Mouse (Mus musculus) midbrain, embryonic 10.5 days (tissue): Measurements from ENCODE around the gene Cebpa. TPM values are rescaled to one million over a fixed set of nuclear protein-coding genes. Genes with fewer than 3 reads are reported as not detected.

Experiments
- DNase-seq: peaks from one replicate; pipeline ENCODE4 v3.0.0-alpha.2; 2017; ENCODE audit warnings: low spot score
- H3K27ac ChIP-seq: fragments of 300-500 bp; sonication (generic); replicated peaks from 2 replicates; pipeline ENCODE4 v1.5.1; 2016; ENCODE audit warnings: mild to moderate bottlenecking
- H3K27me3 ChIP-seq: fragments of 300-500 bp; sonication (generic); 2 replicates; pipeline ENCODE4 v1.6.1; 2016; ENCODE audit warnings: low read depth, mild to moderate bottlenecking; ENCODE audit not compliant: poor library complexity, severe bottlenecking
- H3K36me3 ChIP-seq: fragments of 300-500 bp; sonication (generic); 2 replicates; pipeline ENCODE4 v1.6.1; 2016; ENCODE audit warnings: mild to moderate bottlenecking, moderate library complexity
- H3K4me1 ChIP-seq: fragments of 300-500 bp; sonication (generic); 2 replicates; pipeline ENCODE4 v1.6.1; 2016
- H3K4me3 ChIP-seq: fragments of 300-500 bp; sonication (generic); 2 replicates; pipeline ENCODE4 v1.5.1; 2016; ENCODE audit warnings: mild to moderate bottlenecking, moderate library complexity
- H3K9me3 ChIP-seq: fragments of 300-500 bp; sonication (generic); replicated peaks from 2 replicates; pipeline ENCODE4 v1.6.1; 2016; ENCODE audit warnings: mild to moderate bottlenecking
- WGBS: fragments of 180-500 bp; shearing (Covaris S2); methylation state at CpG from one replicate; pipeline ENCODE4 v1.1.7; 2016; 5-methylcytosine and 5-hydroxymethylcytosine counted together
- polyA plus RNA-seq: library from polyadenylated mRNA; unstranded; fragments of >200 nt; fragmentation: Nextera tagmentation; extraction: Ambion mirVana; gene quantifications from 2 replicates; pipeline ENCODE4 v1.2.1, GENCODE M21; 2016

Gene Cebpa
- polyA plus RNA-seq, result 0.35 and 0.38 TPM in 2 replicates

GRCm38 (mm10) chr7:35118841-35119413 is at the start of gene Cebpa:
Gene Cebpa, plus strand, starts transcription at chr7:35119293.
- under 1% methylated on average over 50 of the region's 50 CpGs for WGBS
- no peaks in the 10 kb centered on the region for H3K9me3 ChIP-seq
- peak; percentile 94 for DNase-seq
- H3K36me3 ChIP-seq, result no peaks in the 10 kb centered on the region
- peak within 1 kb of the TSS; percentile 79 for H3K27ac ChIP-seq
- H3K4me1 ChIP-seq, result peaks cover 47% of the 10 kb centered on the region
- peaks cover 93% of the 10 kb centered on the region for H3K27me3 ChIP-seq
- H3K4me3 ChIP-seq, result peak within 1 kb of the TSS; percentile 67

- H3K9me3 ChIP-seq, result no peaks in the 10 kb centered on the region
- DNase-seq, result no peak
- no peak overlapping the region for H3K4me3 ChIP-seq
- WGBS, result 60% methylated on average over 5 of the region's 5 CpGs
- 0 out of 2 replicates have a peak, but pooled peaks cover 9% of the 10 kb centered on the region for H3K4me1 ChIP-seq
- H3K27me3 ChIP-seq, result no peaks in the 10 kb centered on the region
- H3K27ac ChIP-seq, result no peak overlapping the region
- no peaks in the 10 kb centered on the region for H3K36me3 ChIP-seq
Observed at GRCm38 (mm10) chr7:35076645-35077044, 42.4 kb upstream of the Cebpa start.

- no peak overlapping the region for H3K4me3 ChIP-seq
- 47% methylated on average over 10 of the region's 10 CpGs for WGBS
Observed at GRCm38 (mm10) chr7:35080843-35081338, 38.2 kb upstream of the Cebpa start.

GRCm38 (mm10) chr7:35081406-35082104 is 37.5 kb upstream of the Cebpa start:
- WGBS, result 70% methylated on average over 9 of the region's 9 CpGs
- Histone ChIP-seq H3K27me3 (0 out of 2 replicates have a peak, but pooled peaks cover 11% of the 10 kb centered on the region), H3K36me3 (no peaks in the 10 kb centered on the region), H3K4me1 (peaks cover 18% of the 10 kb centered on the region), H3K9me3 (no peaks in the 10 kb centered on the region), H3K27ac (no peak overlapping the region), H3K4me3 (no peak overlapping the region)
- no peak for DNase-seq

More at GRCm38 (mm10) chr7:35080843-35081338, 38.2 kb upstream of the Cebpa start:
- Histone ChIP-seq H3K27ac (no peak overlapping the region), H3K36me3 (no peaks in the 10 kb centered on the region), H3K27me3 (0 out of 2 replicates have a peak, but pooled peaks cover 9% of the 10 kb centered on the region), H3K9me3 (no peaks in the 10 kb centered on the region), H3K4me1 (peaks cover 11% of the 10 kb centered on the region; the same call in 1 of the 2 replicates)
- no peak for DNase-seq

- H3K36me3 ChIP-seq, result no peaks in the 10 kb centered on the region
- H3K4me1 ChIP-seq, result peaks cover 27% of the 10 kb centered on the region
- DNase-seq, result no peak
- 81% methylated on average over 12 of the region's 12 CpGs for WGBS
- H3K4me3 ChIP-seq, result no peak overlapping the region
- no peaks in the 10 kb centered on the region for H3K9me3 ChIP-seq
- H3K27ac ChIP-seq, result no peak overlapping the region
- 0 out of 2 replicates have a peak, but pooled peaks cover 11% of the 10 kb centered on the region for H3K27me3 ChIP-seq
Observed at GRCm38 (mm10) chr7:35084565-35085360, 34.3 kb upstream of the Cebpa start.

- Histone ChIP-seq H3K36me3 (no peaks in the 10 kb centered on the region), H3K4me3 (peak overlapping the region; percentile 45), H3K27ac (no peak overlapping the region), H3K4me1 (peaks cover 19% of the 10 kb centered on the region), H3K27me3 (0 out of 2 replicates have a peak, but pooled peaks cover 11% of the 10 kb centered on the region), H3K9me3 (no peaks in the 10 kb centered on the region)
- DNase-seq, result peak; percentile 58
- WGBS, result 1% methylated on average over 21 of the region's 21 CpGs
Observed at GRCm38 (mm10) chr7:35086271-35086861, 32.7 kb upstream of the Cebpa start.

- Histone ChIP-seq H3K4me3 (no peak overlapping the region), H3K9me3 (no peaks in the 10 kb centered on the region), H3K27me3 (0 out of 2 replicates have a peak, but pooled peaks cover 5% of the 10 kb centered on the region), H3K4me1 (peaks cover 20% of the 10 kb centered on the region), H3K27ac (no peak overlapping the region), H3K36me3 (no peaks in the 10 kb centered on the region)
- no peak for DNase-seq
- 80% methylated on average over 5 of the region's 5 CpGs for WGBS
Observed at GRCm38 (mm10) chr7:35090550-35090949, 28.5 kb upstream of the Cebpa start.

GRCm38 (mm10) chr7:35094975-35095678 is 24.0 kb upstream of the Cebpa start:
- WGBS, result 83% methylated on average over 9 of the region's 9 CpGs
- no peaks in the 10 kb centered on the region for H3K27me3 ChIP-seq

GRCm38 (mm10) chr7:35098777-35099176 is 20.3 kb upstream of the Cebpa start:
- WGBS, result 84% methylated on average over 4 of the region's 4 CpGs

More at GRCm38 (mm10) chr7:35094975-35095678, 24.0 kb upstream of the Cebpa start:
- Histone ChIP-seq H3K27ac (no peak overlapping the region), H3K4me3 (no peak overlapping the region), H3K36me3 (no peaks in the 10 kb centered on the region), H3K9me3 (no peaks in the 10 kb centered on the region), H3K4me1 (peaks cover 3% of the 10 kb centered on the region; the same call in 1 of the 2 replicates)
- no peak for DNase-seq

GRCm38 (mm10) chr7:35099528-35099927 is 19.6 kb upstream of the Cebpa start:
- no peak for DNase-seq
- H3K4me3 ChIP-seq, result no peak overlapping the region
- 91% methylated on average over 4 of the region's 4 CpGs for WGBS
- no peaks in the 10 kb centered on the region for H3K27me3 ChIP-seq
- peaks cover 6% of the 10 kb centered on the region; the same call in 1 of the 2 replicates for H3K9me3 ChIP-seq
- H3K36me3 ChIP-seq, result no peaks in the 10 kb centered on the region
- no peak overlapping the region for H3K27ac ChIP-seq
- no peaks in the 10 kb centered on the region for H3K4me1 ChIP-seq

More at GRCm38 (mm10) chr7:35098777-35099176, 20.3 kb upstream of the Cebpa start:
- Histone ChIP-seq H3K4me1 (no peaks in the 10 kb centered on the region), H3K36me3 (no peaks in the 10 kb centered on the region), H3K27ac (no peak overlapping the region), H3K27me3 (no peaks in the 10 kb centered on the region), H3K4me3 (no peak overlapping the region), H3K9me3 (peaks cover 6% of the 10 kb centered on the region; the same call in 1 of the 2 replicates)
- DNase-seq, result no peak

- Histone ChIP-seq H3K27me3 (no peaks in the 10 kb centered on the region), H3K27ac (no peak overlapping the region), H3K4me1 (peaks cover 9% of the 10 kb centered on the region), H3K4me3 (no peak overlapping the region), H3K36me3 (no peaks in the 10 kb centered on the region), H3K9me3 (peaks cover 6% of the 10 kb centered on the region; the same call in 1 of the 2 replicates)
- DNase-seq, result no peak
- 81% methylated on average over 7 of the region's 7 CpGs for WGBS
Observed at GRCm38 (mm10) chr7:35106614-35107013, 12.5 kb upstream of the Cebpa start.
